In the genomic region with DNA sequence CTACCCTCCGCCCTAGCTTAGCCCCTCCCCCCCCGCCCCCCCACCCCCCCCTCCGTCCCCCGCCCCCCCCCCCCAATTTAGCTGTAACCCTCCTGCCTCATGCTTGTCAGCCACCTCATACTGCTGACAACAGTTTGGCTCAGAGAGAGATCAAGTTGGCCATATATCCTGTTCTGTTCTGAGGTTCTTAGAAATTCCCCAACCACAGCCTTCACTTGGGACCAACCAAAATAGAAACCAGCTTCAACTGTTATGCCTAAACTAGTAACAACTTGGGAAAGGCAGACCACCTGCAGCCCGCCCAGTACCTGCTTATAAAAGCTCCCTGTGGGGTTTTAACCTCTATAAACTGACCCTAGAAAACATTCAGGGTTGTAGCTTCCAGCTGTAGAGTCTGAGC, we compare ENCODE assay signal across 10 mouse cellular contexts.
A peak's percentile ranks its signal among the peaks of the same experiment; 100 is the strongest.
DNase-seq lines count a peak whose midpoint lies in the region; ATAC-seq and TF ChIP-seq lines count a peak whose summit lies in the region.
"Had no signal": no experiment of that assay in that cellular context is flagged by ENCODE, and none has a peak within 500 bp of the region (broad histone marks: within the 10 kb centered on the region; RNA-seq: fewer than 3 reads in every experiment).

No protein-coding gene starts in this region.

- H3K9ac ChIP-seq in lung, embryonic 14.5 days, result peak overlapping the region; percentile 68
- H3K9ac ChIP-seq in hindbrain, embryonic 15.5 days, result no peak overlapping the region

- WGBS in lung, embryonic 14.5 days, result 14% methylated on average over 5 of the region's 5 CpGs
- 27% methylated on average over 4 of the region's 5 CpGs for WGBS in hindbrain, embryonic 15.5 days

- H3K4me3 ChIP-seq in lung, embryonic 14.5 days (ENCODE audit: low read depth, low read length), result peak overlapping the region; percentile 64
- H3K4me3 ChIP-seq in bone marrow macrophage, adult 2 months (ENCODE audit: insufficient read depth, low read length), result peak overlapping the region; percentile 13; the same call in 1 of the 2 replicates
- H3K4me3 ChIP-seq in hindbrain, embryonic 15.5 days, result no peak overlapping the region

- DNase-seq in lung, embryonic 14.5 days, result no peak
- DNase-seq in lung, postnatal 10 days, result no peak
- peak; percentile 50 for DNase-seq in naive thymus-derived CD4-positive, alpha-beta T cell, adult 2 months (ENCODE audit: low read depth)
- DNase-seq in adipocyte (ENCODE audit: low spot score), result no peak
- no peak for DNase-seq in left cerebral cortex, adult 8-10 months (ENCODE audit: low spot score in 2 of 2)
- no peak for DNase-seq in cerebellum, adult 11 months
- DNase-seq: layer of hippocampus, postnatal 36 days; thymus, postnatal 14 days had no signal

- no peaks in the 10 kb centered on the region for H3K27me3 ChIP-seq in lung, embryonic 14.5 days (ENCODE audit: insufficient read depth, low read length)
- no peaks in the 10 kb centered on the region for H3K27me3 ChIP-seq in hindbrain, embryonic 15.5 days

- no peak for TF ChIP-seq CTCF in lung, embryonic 14.5 days (IDR thresholded peaks at IDR 0.05; ENCODE audit: low read depth)
- TF ChIP-seq CTCF in bone marrow macrophage, adult 2 months (IDR thresholded peaks at IDR 0.05; ENCODE audit: low read depth, low read length), result no peak

- peaks cover 4% of the 10 kb centered on the region; the same call in 1 of the 2 replicates for H3K4me1 ChIP-seq in lung, embryonic 14.5 days (ENCODE audit: insufficient read depth)
- H3K4me1 ChIP-seq in bone marrow macrophage, adult 2 months (ENCODE audit: control insufficient read depth, insufficient read depth, low read length), result peaks cover 18% of the 10 kb centered on the region
- H3K4me1 ChIP-seq in hindbrain, embryonic 15.5 days (replicated peaks), result no peaks in the 10 kb centered on the region

- no peaks in the 10 kb centered on the region for H3K9me3 ChIP-seq in lung, embryonic 14.5 days (ENCODE audit: low read depth, low read length)
- no peaks in the 10 kb centered on the region for H3K9me3 ChIP-seq in hindbrain, embryonic 15.5 days

- H3K27ac ChIP-seq in lung, embryonic 14.5 days (ENCODE audit: low read depth), result no peak overlapping the region
- no peak overlapping the region for H3K27ac ChIP-seq in bone marrow macrophage, adult 2 months (ENCODE audit: insufficient read depth, low read depth, low read length)
- H3K27ac ChIP-seq in hindbrain, embryonic 15.5 days (replicated peaks), result no peak overlapping the region

- no peak for TF ChIP-seq POLR2A in bone marrow macrophage, adult 2 months (IDR thresholded peaks at IDR 0.05; ENCODE audit: borderline replicate concordance, low read depth, low read length)

- H3K36me3 ChIP-seq in lung, embryonic 14.5 days (ENCODE audit: insufficient read depth), result peaks cover 24% of the 10 kb centered on the region; the same call in 1 of the 2 replicates
- H3K36me3 ChIP-seq in hindbrain, embryonic 15.5 days, result no peaks in the 10 kb centered on the region

- H3K4me2 ChIP-seq in lung, embryonic 14.5 days, result peak overlapping the region; percentile 66
- H3K4me2 ChIP-seq in hindbrain, embryonic 15.5 days, result peak overlapping the region; percentile 68

- ATAC-seq in lung, embryonic 14.5 days (ENCODE audit: insufficient read depth), result no peak
- ATAC-seq in hindbrain, embryonic 15.5 days (ENCODE audit: low FRiP score, low read depth), result no peak
